Mouse (Mus musculus): Measurements from ENCODE around the gene Lepr.

The Lepr gene

DNA sequence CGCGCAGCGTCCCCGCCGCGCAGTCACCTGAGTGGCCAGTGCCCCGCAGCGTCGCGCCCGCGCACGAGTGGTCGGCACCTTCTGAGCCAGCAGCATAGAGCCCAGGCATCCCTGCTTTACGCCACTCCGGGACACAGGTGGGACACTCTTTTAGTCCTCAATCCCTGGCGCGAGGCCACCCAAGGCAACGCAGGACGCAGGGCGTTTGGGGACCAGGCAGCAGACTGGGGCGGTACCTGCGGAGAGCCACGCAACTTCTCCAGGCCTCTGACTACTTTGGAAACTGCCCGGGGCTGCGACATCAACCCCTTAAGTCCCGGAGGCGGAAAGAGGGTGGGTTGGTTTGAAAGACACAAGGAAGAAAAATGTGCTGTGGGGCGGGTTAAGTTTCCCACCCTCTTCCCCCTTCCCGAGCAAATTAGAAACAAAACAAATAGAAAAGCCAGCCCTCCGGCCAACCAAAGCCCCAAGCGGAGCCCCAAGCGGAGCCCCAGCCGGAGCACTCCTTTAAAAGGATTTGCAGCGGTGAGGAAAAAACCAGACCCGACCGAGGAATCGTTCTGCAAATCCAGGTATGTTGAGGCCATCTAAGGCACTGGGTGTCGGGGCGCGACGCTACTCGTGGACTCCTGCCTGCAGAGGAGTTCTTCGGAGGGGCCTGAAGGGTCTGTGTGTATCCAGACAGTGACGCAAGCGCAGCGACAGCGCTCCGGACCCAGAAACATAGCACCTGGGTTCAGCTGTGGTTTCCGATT is at the start of gene Lepr:
Gene Lepr (plus strand): TSS at position 38 of the 755 bp plus-strand sequence.
- DNase-seq (ENCODE audit: low spot score in 2 of 2), result no peak

DNA sequence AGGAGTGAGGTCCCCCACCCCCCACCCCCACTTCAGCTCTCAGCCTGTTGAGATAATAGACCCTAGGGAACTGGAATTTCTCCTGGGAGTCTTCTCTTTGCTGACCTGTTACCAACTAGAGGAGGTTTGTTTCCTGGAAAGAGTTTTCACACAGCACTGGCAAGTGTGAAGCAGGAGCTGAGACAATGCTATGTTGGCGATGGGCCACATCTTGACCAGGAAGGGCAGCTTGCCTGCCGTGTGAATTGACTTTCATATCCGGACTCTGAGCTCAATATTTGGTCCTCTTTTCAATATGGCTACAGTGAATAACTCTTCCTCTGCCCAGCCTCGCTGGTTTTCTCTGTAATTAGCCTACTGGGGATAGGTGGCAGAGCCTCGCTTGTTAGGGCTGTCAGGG is 48.0 kb upstream of the Lepr start:
- no peak for DNase-seq (ENCODE audit: low spot score in 2 of 2)

DNA sequence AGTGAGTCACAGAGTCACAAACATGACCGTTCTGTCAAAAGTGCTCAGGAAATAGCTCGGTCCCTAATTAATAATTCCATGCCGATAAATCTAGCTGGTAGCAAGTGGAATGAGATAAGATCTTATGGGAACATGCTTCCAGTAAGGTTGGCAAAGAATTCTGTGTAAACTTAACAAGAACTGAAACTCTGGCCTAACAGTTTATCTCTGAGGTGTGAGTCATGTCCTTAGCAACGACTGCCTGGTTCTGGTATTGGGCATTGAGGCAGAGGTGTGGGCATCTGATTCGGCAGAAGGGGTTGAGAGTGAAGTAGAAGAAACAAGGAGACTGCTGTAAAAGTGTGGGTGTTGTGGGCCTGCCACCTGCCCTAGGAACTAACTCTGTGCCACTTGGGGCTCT is 47.4 kb upstream of the Lepr start:
- no peak for DNase-seq (ENCODE audit: low spot score in 2 of 2)

- DNase-seq (ENCODE audit: low spot score in 2 of 2), result no peak
Observed at GRCm38 (mm10) chr4:101674790-101675189, 42.4 kb upstream of the Lepr start.

- no peak for DNase-seq (ENCODE audit: low spot score in 2 of 2)
Observed at GRCm38 (mm10) chr4:101675726-101676125, 41.5 kb upstream of the Lepr start.

DNA sequence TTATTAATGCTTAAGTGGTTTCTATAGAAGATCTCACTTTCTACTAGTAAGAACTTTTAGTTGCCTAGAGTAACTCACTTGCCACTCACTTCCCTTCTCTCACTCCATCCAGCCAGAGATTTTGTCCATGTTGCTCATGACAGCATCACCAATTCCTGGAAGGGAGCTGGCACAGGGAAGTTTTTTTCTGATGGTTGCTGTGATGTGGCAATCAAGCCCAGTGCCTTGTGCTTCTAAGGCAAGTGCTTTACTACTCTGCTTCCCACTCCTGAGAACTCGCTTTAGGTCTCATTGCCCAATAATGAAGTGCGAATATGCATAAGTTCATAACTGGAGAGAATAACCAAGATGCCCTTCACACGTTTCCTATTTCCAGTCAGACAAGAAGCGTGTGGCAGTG is 34.6 kb upstream of the Lepr start:
- no peak for DNase-seq (ENCODE audit: low spot score in 2 of 2)

- DNase-seq (ENCODE audit: low spot score in 2 of 2), result no peak
Observed at GRCm38 (mm10) chr4:101683086-101683485, 34.1 kb upstream of the Lepr start.

DNA sequence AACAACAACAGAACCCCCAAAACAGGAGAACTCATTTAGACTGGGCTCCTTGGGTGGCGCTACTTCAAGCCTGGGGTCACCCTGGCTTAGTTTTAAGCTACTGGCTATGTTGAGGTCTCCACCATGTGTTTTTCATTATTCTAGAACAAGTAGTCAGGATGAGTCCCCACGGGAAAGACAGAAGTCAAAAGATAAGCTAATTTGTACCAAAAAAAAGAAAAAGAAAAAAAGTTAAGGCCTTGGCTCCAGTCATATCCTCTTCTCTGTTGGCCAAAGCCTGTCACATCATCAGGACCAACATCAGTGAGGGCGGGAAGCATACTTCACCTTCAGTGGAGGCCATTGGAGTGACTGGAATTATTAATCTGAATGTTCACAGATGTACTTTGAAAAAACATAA is 32.4 kb upstream of the Lepr start:
- no peak for DNase-seq (ENCODE audit: low spot score in 2 of 2)

GRCm38 (mm10) chr4:101686227-101686810 is 30.9 kb upstream of the Lepr start:
- DNase-seq (ENCODE audit: low spot score in 2 of 2), result no peak

GRCm38 (mm10) chr4:101689241-101689640 is 28.0 kb upstream of the Lepr start:
- DNase-seq (ENCODE audit: low spot score in 2 of 2), result no peak

GRCm38 (mm10) chr4:101689645-101690044 is 27.6 kb upstream of the Lepr start:
- no peak for DNase-seq (ENCODE audit: low spot score in 2 of 2)

DNA sequence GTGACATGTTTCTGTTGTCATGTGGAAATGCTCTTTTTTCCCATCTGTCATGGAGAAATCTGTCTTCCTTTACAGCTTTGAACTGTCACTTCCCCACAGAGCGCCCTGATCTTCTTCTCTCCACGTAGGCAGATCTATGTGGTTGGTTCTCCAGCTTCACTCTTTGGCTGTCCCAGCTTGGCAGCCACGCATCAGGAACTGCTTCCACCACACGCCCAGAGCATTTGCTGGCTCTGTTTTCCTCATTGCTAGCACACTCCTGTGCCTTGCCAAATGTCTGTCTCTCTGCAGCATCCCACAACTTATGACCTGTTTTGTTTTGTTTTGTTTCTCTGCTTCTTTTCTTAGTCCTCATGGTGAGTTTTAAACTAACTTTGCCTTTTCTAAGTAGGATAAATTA is 24.3 kb upstream of the Lepr start:
- no peak for DNase-seq (ENCODE audit: low spot score in 2 of 2)

DNA sequence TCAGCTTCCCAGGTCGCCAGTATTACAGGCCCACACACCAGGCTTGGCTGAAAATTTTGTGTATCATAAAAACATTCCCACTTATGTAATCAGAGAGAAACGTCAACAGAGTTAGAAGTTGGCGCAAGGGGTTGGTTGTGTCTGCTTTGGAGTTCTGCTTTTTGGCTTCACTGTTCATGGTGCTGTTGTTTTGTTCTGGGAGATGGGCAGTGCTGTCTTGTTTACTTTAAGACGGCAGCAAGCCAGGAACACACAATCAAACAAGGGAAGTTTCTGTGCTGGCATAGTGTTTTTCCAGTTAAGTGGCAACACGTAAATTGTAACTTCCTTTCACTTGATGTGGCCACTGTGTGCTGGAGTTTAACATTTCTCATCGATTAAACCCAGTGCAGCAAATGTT is 22.7 kb upstream of the Lepr start:
- no peak for DNase-seq (ENCODE audit: low spot score in 2 of 2)

GRCm38 (mm10) chr4:101697236-101697635 is 20.0 kb upstream of the Lepr start:
- no peak for DNase-seq (ENCODE audit: low spot score in 2 of 2)

GRCm38 (mm10) chr4:101699423-101699822 is 17.8 kb upstream of the Lepr start:
- no peak for DNase-seq (ENCODE audit: low spot score in 2 of 2)

- DNase-seq (ENCODE audit: low spot score in 2 of 2), result no peak
Observed at GRCm38 (mm10) chr4:101700892-101701640, 16.1 kb upstream of the Lepr start.

DNA sequence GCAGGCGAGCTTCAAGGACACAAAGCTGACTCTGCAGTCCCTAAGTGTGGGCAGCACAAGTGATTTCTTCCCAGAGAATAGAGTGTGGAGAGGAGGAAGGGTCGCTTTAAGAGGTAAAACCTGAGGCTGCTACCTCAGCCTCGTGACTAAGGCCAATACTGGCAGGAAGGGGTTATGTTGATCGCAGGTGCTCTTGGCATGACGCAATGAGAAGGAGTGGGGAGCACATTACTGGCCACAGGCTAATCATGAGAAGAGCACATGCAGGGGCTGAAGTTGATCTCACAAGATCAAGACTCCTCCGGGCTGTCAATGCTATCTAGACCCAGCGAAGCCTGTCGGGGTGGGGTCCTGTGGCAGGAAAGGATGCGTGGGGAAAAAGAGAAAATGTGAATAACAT is 11.9 kb upstream of the Lepr start:
- DNase-seq (ENCODE audit: low spot score in 2 of 2), result no peak

DNA sequence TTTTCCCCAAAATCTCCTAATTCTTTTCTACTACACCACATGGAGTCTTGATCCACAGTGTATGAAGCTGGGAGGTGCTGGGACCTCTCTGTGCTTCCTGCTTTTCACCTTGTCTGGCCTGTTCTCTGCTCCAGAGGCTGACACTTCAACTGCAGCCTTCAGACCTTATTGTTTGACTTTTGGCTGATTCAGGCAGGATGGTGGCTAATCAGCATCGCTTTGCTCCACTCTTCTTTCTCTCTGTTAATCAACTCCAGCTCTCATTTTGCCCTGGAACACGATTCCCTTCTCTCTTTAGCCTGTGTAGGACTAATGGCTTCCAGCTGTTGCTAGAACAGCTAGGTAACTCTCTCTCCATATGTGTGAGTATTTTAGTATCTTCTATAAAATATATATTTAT is 10.0 kb upstream of the Lepr start:
- DNase-seq (ENCODE audit: low spot score in 2 of 2), result no peak

DNA sequence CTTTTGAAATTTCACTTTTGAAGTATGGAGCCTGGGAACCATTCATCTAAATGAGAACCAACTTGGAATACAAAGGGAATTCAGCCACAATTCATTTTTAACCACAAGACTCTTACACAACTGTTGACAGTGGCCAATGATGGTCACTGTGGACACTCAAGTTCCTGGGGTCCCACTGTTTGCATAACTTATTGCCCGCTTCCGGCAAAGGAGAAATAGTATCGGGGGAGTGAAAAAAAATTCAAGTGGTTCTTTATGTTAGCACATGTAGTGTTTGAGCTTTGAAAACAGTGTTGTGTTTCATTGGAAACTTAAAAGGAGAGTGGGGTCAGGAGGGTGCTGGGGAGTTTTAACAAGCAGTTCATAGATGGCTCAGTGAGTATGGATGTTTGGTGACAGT is 9.3 kb upstream of the Lepr start:
- DNase-seq (ENCODE audit: low spot score in 2 of 2), result no peak

DNA sequence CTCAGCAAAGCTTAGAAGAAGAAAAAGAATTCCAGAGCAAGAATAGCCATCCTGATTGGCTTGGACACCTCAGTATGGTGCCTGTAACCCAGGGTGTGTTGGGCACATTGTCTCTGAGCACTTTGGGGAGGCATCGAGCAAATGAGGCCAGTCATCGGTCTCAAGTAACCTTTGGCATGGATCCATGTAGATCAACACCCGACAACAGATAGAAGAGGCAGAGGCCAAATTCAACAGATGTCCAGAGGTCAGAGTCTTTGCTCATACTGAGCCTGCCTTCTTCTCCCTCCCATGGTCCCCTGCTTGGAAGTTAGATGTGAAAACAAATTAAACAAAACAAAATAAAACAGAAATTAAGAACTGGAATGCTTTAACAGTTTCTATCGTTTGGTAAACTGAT is 6.8 kb upstream of the Lepr start:
- DNase-seq (ENCODE audit: low spot score in 2 of 2), result no peak

DNA sequence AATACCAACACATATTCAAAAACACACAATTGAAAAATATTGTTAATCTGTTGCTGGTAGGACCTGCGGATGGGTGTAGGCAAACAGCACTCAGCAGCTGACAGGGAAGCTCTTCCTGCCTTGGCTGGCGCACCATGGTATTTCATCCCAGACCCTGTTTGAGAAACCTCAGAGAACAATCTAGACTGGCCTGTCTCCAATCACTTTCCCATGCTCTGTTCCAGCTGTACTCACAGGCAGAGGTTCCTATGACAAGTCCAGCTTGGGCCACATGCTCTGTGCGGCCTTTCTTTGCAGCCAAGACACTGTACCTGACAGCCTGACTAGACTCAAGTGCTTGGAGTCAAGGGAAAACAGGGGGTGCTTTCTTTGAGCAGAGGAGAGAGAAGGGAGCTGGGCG is 6.1 kb upstream of the Lepr start:
- no peak for DNase-seq (ENCODE audit: low spot score in 2 of 2)

GRCm38 (mm10) chr4:101712563-101712962 is 4.6 kb upstream of the Lepr start:
- DNase-seq (ENCODE audit: low spot score in 2 of 2), result no peak

- DNase-seq (ENCODE audit: low spot score in 2 of 2), result no peak
Observed at GRCm38 (mm10) chr4:101715302-101715701, 1.9 kb upstream of the Lepr start.

Data from cerebellum, postnatal 4 days (tissue).